Mouse (Mus musculus) megakaryocyte progenitor cell, adult 5-6 weeks (primary cell): ENCODE measurements at regions not wholly inside any gene's neighbourhood (a gene's known extent, or its start where the extent isn't known, plus 50 kb on each side); places are given as distances from the start of the nearest gene placed in this dataset.

Source experiments
- ATAC-seq: replicated peaks from 2 replicates; pipeline ENCODE4 v1.8.0; 2016; ENCODE audit warnings: mild to moderate bottlenecking, moderate TSS enrichment, inconsistent platforms; ENCODE audit not compliant: poor library complexity

DNA sequence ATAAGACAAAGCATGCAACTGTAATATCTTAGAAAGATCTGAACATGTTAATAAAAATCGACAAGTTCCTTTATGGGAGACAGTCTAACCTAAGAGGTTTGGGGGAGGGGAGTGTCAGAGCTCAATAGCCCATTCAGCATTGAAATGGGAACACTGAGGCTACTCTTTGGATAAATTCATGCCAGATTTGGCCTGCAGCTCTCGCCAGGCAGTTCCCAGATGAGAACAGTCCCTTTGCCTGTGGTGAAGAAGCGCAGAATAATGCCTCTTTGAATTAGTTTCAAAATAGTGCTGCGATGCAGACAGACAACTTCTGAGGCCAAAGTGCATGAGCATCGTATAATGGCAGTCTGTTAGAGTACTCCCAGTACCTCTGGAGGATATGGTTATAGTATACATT, 293.6 kb upstream of the Nr2f2 start:
- ATAC-seq: no peak

GRCm38 (mm10) chr7:70649760-70650377, 283.3 kb upstream of the Nr2f2 start:
- ATAC-seq: no peak

- peak; percentile 39; the same call in 1 of the 2 replicates for ATAC-seq
Observed at GRCm38 (mm10) chr7:70646801-70647200, 280.3 kb upstream of the Nr2f2 start.

GRCm38 (mm10) chr7:70643694-70644301, 277.3 kb upstream of the Nr2f2 start:
- no peak for ATAC-seq

- peak; percentile 31 for ATAC-seq
Observed at GRCm38 (mm10) chr7:70643055-70643454, 276.5 kb upstream of the Nr2f2 start.

GRCm38 (mm10) chr7:70641217-70641616, 274.7 kb upstream of the Nr2f2 start:
- no peak for ATAC-seq

DNA sequence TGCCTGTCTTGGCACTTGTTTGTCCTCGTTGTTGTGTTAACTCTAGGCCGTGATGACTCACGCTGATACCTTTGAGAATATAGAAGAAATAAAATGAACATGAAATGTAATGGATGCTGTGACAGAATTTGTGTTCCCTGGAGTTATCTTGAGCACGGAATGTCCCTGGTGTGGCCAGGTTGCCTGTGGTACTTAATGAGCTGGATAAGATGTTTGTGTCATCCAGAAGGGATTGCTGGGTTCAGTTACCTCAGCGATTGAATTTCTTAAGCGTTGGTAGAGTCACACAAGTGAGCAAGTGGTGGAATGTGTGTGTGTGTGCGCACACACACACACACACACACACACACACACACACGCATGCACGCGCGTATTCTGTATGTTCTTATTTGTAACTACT, 274.0 kb upstream of the Nr2f2 start:
- ATAC-seq: no peak

GRCm38 (mm10) chr7:70638161-70638560, 271.6 kb upstream of the Nr2f2 start:
- ATAC-seq: no peak

- no peak for ATAC-seq
Observed at GRCm38 (mm10) chr7:70634016-70634415, 267.5 kb upstream of the Nr2f2 start.

GRCm38 (mm10) chr7:70633577-70633976, 267.0 kb upstream of the Nr2f2 start:
- ATAC-seq: no peak

- ATAC-seq: no peak
Observed at GRCm38 (mm10) chr7:70625643-70626231, 259.2 kb upstream of the Nr2f2 start.

- ATAC-seq: peak; percentile 57
Observed at GRCm38 (mm10) chr7:70624727-70625642, 258.4 kb upstream of the Nr2f2 start.

GRCm38 (mm10) chr7:70624031-70624726, 257.6 kb upstream of the Nr2f2 start:
- no peak for ATAC-seq

- no peak for ATAC-seq
Observed at GRCm38 (mm10) chr7:70619400-70619799, 252.9 kb upstream of the Nr2f2 start.

DNA sequence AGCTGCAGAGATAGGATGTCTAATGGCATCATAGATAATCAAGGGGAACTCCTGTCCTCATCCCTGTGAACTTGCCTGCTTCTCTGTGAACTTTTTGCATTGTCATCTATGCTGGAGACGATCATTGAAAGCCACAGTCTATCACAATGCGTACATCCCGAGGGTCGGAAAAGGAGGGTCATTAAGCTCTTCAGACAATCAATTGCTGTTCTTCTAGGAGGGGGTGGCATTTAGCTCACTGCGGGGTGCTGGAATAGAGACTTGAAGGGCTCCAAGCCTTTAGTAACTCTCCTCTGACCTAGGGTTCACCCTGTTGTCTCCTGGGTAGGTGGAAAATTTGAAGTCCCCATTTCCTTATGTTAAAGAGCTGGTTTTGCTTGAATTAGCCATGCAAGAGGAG, 251.7 kb upstream of the Nr2f2 start:
- ATAC-seq: no peak

- no peak for ATAC-seq
Observed at GRCm38 (mm10) chr7:70606511-70606910, 240.0 kb upstream of the Nr2f2 start.

DNA sequence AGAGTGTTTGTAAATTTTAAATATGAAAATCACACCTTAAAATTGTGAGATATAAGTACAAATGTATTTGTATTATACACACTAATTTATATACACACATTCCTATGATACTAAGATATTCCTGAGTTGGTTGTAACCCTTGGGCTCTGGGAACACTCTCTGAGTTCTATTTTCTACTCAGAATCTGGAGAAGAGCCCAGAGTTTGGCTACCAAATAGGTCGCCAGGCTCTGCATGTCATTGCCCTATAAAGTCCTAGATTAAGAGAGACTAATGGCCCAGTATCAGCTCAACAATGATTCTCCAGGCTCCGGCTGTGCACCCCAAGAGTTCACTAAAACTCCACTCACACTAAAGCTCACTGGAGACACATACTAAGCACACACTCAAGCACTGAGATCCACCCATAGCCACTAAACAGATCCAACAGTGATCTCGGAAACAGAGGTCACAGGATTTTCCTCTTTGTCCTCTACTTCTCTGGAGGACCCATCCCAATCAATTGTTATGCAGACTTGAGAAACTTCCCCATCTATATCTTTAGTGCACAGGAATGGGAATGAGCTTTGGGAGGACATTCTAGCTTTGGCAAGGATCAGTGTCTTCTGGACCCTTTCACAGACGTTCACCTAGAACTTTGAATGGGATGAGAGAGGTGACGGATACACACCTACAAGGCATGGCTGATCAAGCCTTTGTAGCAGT, 238.1 kb upstream of the Nr2f2 start:
- no peak for ATAC-seq

DNA sequence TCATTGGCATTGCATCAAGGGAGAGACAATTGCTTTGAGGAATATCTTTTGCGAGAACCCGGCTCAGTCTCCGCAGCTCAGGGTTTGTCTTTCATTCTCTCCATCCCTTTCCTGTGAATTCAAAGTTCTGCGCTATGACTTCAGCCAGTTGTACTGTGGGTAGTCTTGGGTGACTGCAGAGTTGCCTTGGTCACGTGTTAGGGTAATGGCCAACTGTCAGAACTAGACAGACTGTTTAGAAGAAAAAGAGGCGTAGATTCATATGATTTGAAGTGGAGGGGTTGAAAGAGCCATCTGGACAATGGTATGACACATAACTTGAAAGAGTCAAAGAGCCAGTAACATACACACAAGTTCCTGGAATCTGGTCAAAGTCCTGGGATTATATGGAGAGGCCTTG, 226.5 kb upstream of the Nr2f2 start:
- ATAC-seq: no peak

DNA sequence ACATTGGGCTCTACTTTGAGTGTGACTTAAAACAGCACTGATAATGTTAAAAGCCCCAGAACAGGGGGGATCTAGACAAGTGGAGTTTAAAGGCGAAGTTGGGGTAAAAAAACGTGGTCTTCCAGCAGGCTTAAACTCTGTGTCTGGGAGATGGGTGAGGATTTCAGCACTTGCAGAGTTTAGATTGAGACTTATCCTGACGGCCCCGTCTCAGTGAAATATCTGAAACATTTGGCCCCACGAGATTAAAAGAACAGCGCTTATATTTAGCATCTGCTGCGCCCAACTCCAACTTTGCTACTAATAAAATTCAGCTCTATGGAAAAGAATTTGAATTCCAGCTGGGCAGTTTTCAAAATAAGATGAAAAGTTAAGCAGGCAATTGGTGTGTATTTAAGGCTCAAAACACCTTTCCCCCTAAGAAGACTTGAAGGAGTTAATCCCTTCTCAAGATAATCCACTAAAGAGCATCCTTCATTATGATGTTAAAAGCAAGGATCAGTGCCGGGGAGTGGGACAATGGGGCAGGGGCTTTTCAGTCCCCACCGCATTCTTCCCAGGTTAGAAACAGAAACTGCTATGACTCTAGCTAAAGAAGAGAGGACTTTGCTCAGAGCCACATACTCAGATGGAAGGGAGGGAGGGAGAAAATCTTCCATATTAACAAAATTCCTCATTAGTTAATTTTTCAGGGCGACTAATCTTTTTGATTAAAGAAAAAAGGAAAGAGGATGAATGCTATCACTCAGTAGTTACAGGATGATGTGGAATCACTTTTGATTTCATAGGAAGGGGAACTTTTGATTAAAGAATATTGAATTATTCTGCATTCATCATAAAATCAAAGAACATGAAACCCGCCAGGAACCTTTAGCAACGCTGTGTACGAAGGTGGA, 225.1 kb upstream of the Nr2f2 start:
- no peak for ATAC-seq
